Mouse (Mus musculus) MEL (cell line): ENCODE results near the gene Lamc3.

ENCODE experiments used
- CTCF ChIP-seq, 3 experiments: IDR thresholded peaks in 2 of 3; conservative IDR thresholded peaks in 1 of 3; 2 replicates each; pipeline ENCODE4 v1.5.1; 2011 to 2012; ENCODE audit warnings: low read length in 3 of 3, low read depth in 2 of 3, mild to moderate bottlenecking in 2 of 3, improper control_type of control experiment in 1 of 3, inconsistent platforms in 1 of 3, mixed read lengths in 1 of 3, moderate library complexity in 1 of 3; ENCODE audit not compliant: control insufficient read depth in 1 of 3, insufficient read depth in 1 of 3, poor library complexity in 1 of 3, severe bottlenecking in 1 of 3
- ELF1 ChIP-seq: IDR thresholded peaks from 2 replicates; pipeline ENCODE4 v1.6.1; 2014; ENCODE audit warnings: low read depth, mild to moderate bottlenecking, inconsistent platforms, low read length, improper control_type of control experiment, moderate library complexity
- EP300 ChIP-seq, 2 experiments: IDR thresholded peaks; 2 replicates each; pipeline ENCODE4 v1.6.1; 2011; ENCODE audit warnings: improper control_type of control experiment in 2 of 2, low read length in 2 of 2, low read depth in 1 of 2, mild to moderate bottlenecking in 1 of 2
- HCFC1 ChIP-seq: IDR thresholded peaks from 2 replicates; pipeline ENCODE4 v1.6.1; 2012; ENCODE audit warnings: low read depth, mild to moderate bottlenecking, inconsistent platforms, low read length, improper control_type of control experiment, moderate library complexity
- JUND ChIP-seq: IDR thresholded peaks from 2 replicates; pipeline ENCODE4 v1.6.1; 2011; ENCODE audit warnings: low read depth, mild to moderate bottlenecking, improper control_type of control experiment, low read length
- MAZ ChIP-seq: IDR thresholded peaks from 2 replicates; pipeline ENCODE4 v1.6.1; 2012; ENCODE audit warnings: low read depth, mild to moderate bottlenecking, inconsistent platforms, low read length, improper control_type of control experiment
- POLR2A ChIP-seq, 2 experiments: IDR thresholded peaks; 2 replicates each; pipeline ENCODE4 v1.6.1; 2011 to 2012; ENCODE audit warnings: low read length in 2 of 2, mild to moderate bottlenecking in 2 of 2, control low read depth in 1 of 2, improper control_type of control experiment in 1 of 2, low read depth in 1 of 2, moderate library complexity in 1 of 2; ENCODE audit not compliant: control insufficient read depth in 1 of 2, insufficient read depth in 1 of 2, poor library complexity in 1 of 2
- SIN3A ChIP-seq: IDR thresholded peaks from 2 replicates; pipeline ENCODE4 v1.6.1; 2012; ENCODE audit warnings: low read length, improper control_type of control experiment, inconsistent platforms
- USF1 ChIP-seq: IDR thresholded peaks from 2 replicates; pipeline ENCODE4 v1.6.1; 2014; ENCODE audit warnings: low read depth, mild to moderate bottlenecking, inconsistent platforms, low read length, improper control_type of control experiment, moderate library complexity
- ZC3H11A ChIP-seq: IDR thresholded peaks from 2 replicates; pipeline ENCODE4 v1.6.1; 2012; ENCODE audit warnings: low read depth, mild to moderate bottlenecking, inconsistent platforms, low read length, improper control_type of control experiment

GRCm38 (mm10) chr2:31953687-31954086, 66.6 kb downstream of the Lamc3 start:
- TF ChIP-seq POLR2A (IDR thresholded peaks at IDR 0.05; ENCODE audit: control insufficient read depth in 1 of 2, insufficient read depth in 1 of 2, low read depth in 1 of 2, low read length in 2 of 2, poor library complexity in 1 of 2), result no peak
- no peak for TF ChIP-seq EP300 (IDR thresholded peaks at IDR 0.05; ENCODE audit: low read depth in 1 of 2, low read length in 2 of 2)
- TF ChIP-seq JUND, result no peak
- TF ChIP-seq CTCF (IDR thresholded peaks at IDR 0.05 in 2 of 3, conservative IDR thresholded peaks at IDR 0.05 in 1 of 3; ENCODE audit: control insufficient read depth in 1 of 3, insufficient read depth in 1 of 3, low read depth in 2 of 3, low read length in 3 of 3, poor library complexity in 1 of 3, severe bottlenecking in 1 of 3), result no peak
- no peak for TF ChIP-seq HCFC1
- TF ChIP-seq ZC3H11A, result no peak
- no peak for TF ChIP-seq SIN3A
- no peak for TF ChIP-seq USF1
- TF ChIP-seq ELF1, result no peak
- TF ChIP-seq MAZ, result no peak
